Mouse (Mus musculus) heart, embryonic 15.5 days (tissue): ENCODE results near the gene Scpep1. TPM values are rescaled to one million over a fixed set of nuclear protein-coding genes. Genes with fewer than 3 reads are reported as not detected.
"Not testable (repeated sequence)": the region's sequence is repeated elsewhere in the genome, so short reads cannot be mapped to it uniquely, and the experiment has no call there.

ENCODE experiments used
- ATAC-seq: fragments of 200-750 bp; cut with Nextera tagmentation; replicated peaks from 2 replicates; pipeline ENCODE4 v1.8.0; 2017; ENCODE audit warnings: low read depth, moderate TSS enrichment; ENCODE audit not compliant: insufficient number of reproducible peaks, insufficient read depth, low FRiP score
- H3K27ac ChIP-seq: fragments of 300-500 bp; sonication (generic); 2 replicates; pipeline ENCODE4 v1.5.1; 2015; ENCODE audit warnings: mild to moderate bottlenecking, inconsistent platforms
- H3K27me3 ChIP-seq: fragments of 300-500 bp; sonication (generic); 2 replicates; pipeline ENCODE4 v1.6.1; 2015; ENCODE audit warnings: inconsistent platforms
- H3K36me3 ChIP-seq: fragments of 300-500 bp; sonication (generic); 2 replicates; pipeline ENCODE4 v1.6.1; 2015; ENCODE audit warnings: mild to moderate bottlenecking, inconsistent platforms
- H3K4me1 ChIP-seq: fragments of 300-500 bp; sonication (generic); replicated peaks from 2 replicates; pipeline ENCODE4 v1.6.1; 2015; ENCODE audit warnings: inconsistent platforms
- H3K4me2 ChIP-seq: fragments of 300-500 bp; sonication (generic); 2 replicates; pipeline ENCODE4 v1.6.1; 2015; ENCODE audit warnings: inconsistent platforms, mild to moderate bottlenecking, moderate library complexity
- H3K4me3 ChIP-seq: fragments of 300-500 bp; sonication (generic); 2 replicates; pipeline ENCODE4 v1.5.1; 2015; ENCODE audit warnings: mild to moderate bottlenecking, inconsistent platforms
- H3K9ac ChIP-seq: fragments of 300-500 bp; sonication (generic); 2 replicates; pipeline ENCODE4 v1.6.1; 2015; ENCODE audit warnings: mild to moderate bottlenecking, inconsistent platforms
- H3K9me3 ChIP-seq: fragments of 300-500 bp; sonication (generic); replicated peaks from 2 replicates; pipeline ENCODE4 v1.6.1; 2016; ENCODE audit warnings: inconsistent platforms
- WGBS: fragments of 180-500 bp; shearing (Covaris S2); methylation state at CpG from one replicate; pipeline ENCODE4 v1.1.7; 2015; ENCODE audit warnings: mixed read lengths; 5-methylcytosine and 5-hydroxymethylcytosine counted together
- polyA plus RNA-seq: library from polyadenylated mRNA; unstranded; fragments of >200 nt; fragmentation: Nextera tagmentation; extraction: Ambion mirVana; gene quantifications from 2 replicates; pipeline ENCODE4 v1.2.1, GENCODE M21; 2015

Gene Scpep1
- polyA plus RNA-seq, 1 experiment from 2014 or later: 44.2 TPM

DNA sequence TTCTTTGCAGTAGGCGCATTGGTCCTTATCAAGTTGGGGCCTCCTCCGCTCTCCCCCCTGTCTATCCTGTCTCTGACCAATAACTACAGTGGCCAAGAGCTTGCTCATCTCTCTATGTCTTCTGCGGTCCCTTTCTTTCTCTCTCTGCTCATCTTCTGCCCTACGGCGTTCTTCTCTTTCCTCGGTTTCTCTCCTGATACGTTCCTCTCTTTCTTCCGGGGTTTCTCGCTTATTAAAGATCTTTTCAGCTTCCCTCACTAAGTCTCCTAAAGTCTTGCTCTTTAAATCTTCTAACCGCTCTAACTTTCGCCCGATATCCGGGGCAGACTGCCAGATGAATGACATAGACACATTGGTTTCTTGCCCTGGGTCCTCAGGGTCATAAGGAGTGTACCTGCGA lies 61.0 kb downstream of the Scpep1 start:
- H3K9ac ChIP-seq, H3K36me3 ChIP-seq, ATAC-seq, H3K27ac ChIP-seq, H3K9me3 ChIP-seq, H3K4me1 ChIP-seq, H3K4me3 ChIP-seq, H3K4me2 ChIP-seq, H3K27me3 ChIP-seq: not testable (repeated sequence)
- WGBS: 92% methylated on average over 12 of the region's 14 CpGs

DNA sequence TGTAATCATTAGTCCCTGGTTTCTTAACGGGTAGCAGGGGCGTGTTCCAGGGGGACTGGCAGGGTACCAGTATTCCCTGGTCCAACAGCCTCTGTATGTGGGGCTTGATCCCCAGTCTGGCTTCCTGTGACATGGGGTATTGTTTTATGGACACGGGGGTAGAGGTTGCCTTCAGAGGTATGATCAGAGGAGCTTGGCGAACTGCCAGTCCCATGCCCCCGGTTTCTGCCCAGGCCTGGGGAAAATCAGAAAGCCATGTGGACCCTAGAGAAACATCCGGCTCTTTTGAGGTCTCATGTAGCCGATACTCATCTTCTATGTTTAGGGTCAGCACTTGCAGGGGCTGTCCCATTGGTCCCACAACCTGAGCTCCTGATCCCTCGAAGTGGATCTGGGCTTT lies 61.8 kb downstream of the Scpep1 start:
- 79% methylated on average over 4 of the region's 8 CpGs for WGBS
- H3K36me3 ChIP-seq, ATAC-seq, H3K27me3 ChIP-seq, H3K27ac ChIP-seq, H3K4me3 ChIP-seq, H3K9me3 ChIP-seq, H3K9ac ChIP-seq, H3K4me1 ChIP-seq, H3K4me2 ChIP-seq: not testable (repeated sequence)

GRCm38 (mm10) chr11:88892789-88893188 lies 62.5 kb downstream of the Scpep1 start:
- not testable (repeated sequence) for H3K9ac ChIP-seq, H3K9me3 ChIP-seq, H3K4me2 ChIP-seq, ATAC-seq, H3K27me3 ChIP-seq, H3K4me3 ChIP-seq, H3K36me3 ChIP-seq, H3K27ac ChIP-seq, H3K4me1 ChIP-seq
- WGBS: 76% methylated on average over 22 of the region's 24 CpGs

- not testable (repeated sequence) for H3K4me3 ChIP-seq, H3K27me3 ChIP-seq
- WGBS: 93% methylated on average over 22 of the region's 24 CpGs
Measured at GRCm38 (mm10) chr11:88891921-88892561, 63.2 kb downstream of the Scpep1 start.

DNA sequence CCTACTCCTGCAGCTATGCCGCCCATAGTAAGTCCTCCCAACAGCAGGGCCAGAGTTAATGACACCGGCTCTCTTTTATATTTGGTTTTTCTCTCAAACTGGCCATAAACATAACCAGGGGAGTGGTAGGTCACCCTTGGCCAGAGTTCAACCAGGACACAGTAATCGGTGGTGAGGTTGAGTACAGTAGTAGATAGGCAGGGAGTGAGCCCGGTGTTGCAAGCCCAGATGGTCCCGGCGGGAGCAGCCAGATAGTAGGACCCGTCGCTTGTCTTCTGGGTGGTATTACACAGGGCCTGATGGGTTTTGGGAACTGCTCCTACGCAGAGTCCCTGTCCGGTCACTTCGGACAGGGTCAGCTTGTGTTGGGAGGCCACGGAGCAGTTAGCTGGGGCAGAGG lies 63.8 kb downstream of the Scpep1 start:
- not testable (repeated sequence) for H3K4me1 ChIP-seq, H3K36me3 ChIP-seq, ATAC-seq, H3K4me2 ChIP-seq, H3K27ac ChIP-seq, H3K4me3 ChIP-seq, H3K9me3 ChIP-seq, H3K27me3 ChIP-seq, H3K9ac ChIP-seq
- 95% methylated on average over 11 of the region's 12 CpGs for WGBS

More at GRCm38 (mm10) chr11:88891921-88892561, 63.2 kb downstream of the Scpep1 start:
- H3K9me3 ChIP-seq, H3K9ac ChIP-seq, ATAC-seq, H3K4me1 ChIP-seq, H3K4me2 ChIP-seq, H3K36me3 ChIP-seq, H3K27ac ChIP-seq: not testable (repeated sequence)

DNA sequence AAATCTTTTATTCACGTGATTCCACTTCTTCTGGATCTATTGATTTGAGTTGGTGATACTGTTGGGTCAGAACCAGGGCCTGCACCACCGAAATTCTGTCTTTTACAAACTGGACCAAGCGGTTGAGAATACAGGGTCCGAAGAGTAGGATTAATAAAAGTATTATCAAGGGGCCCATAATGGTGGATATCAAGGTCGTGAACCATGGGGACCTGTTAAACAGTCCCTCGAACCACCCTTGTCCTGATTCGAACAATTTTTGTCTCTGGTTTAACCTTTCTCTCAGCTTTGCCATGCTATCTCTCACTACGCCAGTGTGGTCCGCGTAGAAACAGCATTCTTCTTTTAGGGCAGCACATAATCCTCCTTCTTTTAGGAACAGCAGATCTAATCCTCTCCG lies 64.4 kb downstream of the Scpep1 start:
- not testable (repeated sequence) for H3K36me3 ChIP-seq, H3K9me3 ChIP-seq, H3K9ac ChIP-seq, H3K4me1 ChIP-seq, H3K4me2 ChIP-seq, H3K27ac ChIP-seq, ATAC-seq, H3K4me3 ChIP-seq, H3K27me3 ChIP-seq
- WGBS: 90% methylated on average over 6 of the region's 11 CpGs

- no peak for ATAC-seq
- H3K4me2 ChIP-seq: no peak overlapping the region
- H3K4me1 ChIP-seq: no peaks in the 10 kb centered on the region
- H3K4me3 ChIP-seq: no peak overlapping the region
- H3K9ac ChIP-seq: no peak overlapping the region
- H3K27ac ChIP-seq: no peak overlapping the region
- no peaks in the 10 kb centered on the region for H3K27me3 ChIP-seq
- no peaks in the 10 kb centered on the region for H3K9me3 ChIP-seq
- H3K36me3 ChIP-seq: no peaks in the 10 kb centered on the region
- 81% methylated on average over 2 of the region's 2 CpGs for WGBS
Measured at GRCm38 (mm10) chr11:88888996-88889395, 66.3 kb downstream of the Scpep1 start.

GRCm38 (mm10) chr11:88884376-88885065 lies 70.7 kb downstream of the Scpep1 start:
- no peaks in the 10 kb centered on the region for H3K9me3 ChIP-seq
- ATAC-seq: no peak
- no peaks in the 10 kb centered on the region for H3K27me3 ChIP-seq
- H3K4me2 ChIP-seq: no peak overlapping the region
- WGBS: 61% methylated on average over 8 of the region's 8 CpGs
- no peak overlapping the region for H3K4me3 ChIP-seq
- H3K9ac ChIP-seq: no peak overlapping the region
- no peak overlapping the region for H3K27ac ChIP-seq
- no peaks in the 10 kb centered on the region for H3K4me1 ChIP-seq
- H3K36me3 ChIP-seq: no peaks in the 10 kb centered on the region

GRCm38 (mm10) chr11:88878011-88878410 lies 77.3 kb downstream of the Scpep1 start:
- H3K9ac ChIP-seq: no peak overlapping the region
- H3K27ac ChIP-seq: no peak overlapping the region
- 84% methylated on average over 12 of the region's 12 CpGs for WGBS
- peaks cover 6% of the 10 kb centered on the region; the same call in 1 of the 2 replicates for H3K4me1 ChIP-seq
- H3K36me3 ChIP-seq: no peaks in the 10 kb centered on the region
- H3K4me3 ChIP-seq: no peak overlapping the region
- H3K9me3 ChIP-seq: no peaks in the 10 kb centered on the region
- no peak for ATAC-seq
- H3K27me3 ChIP-seq: no peaks in the 10 kb centered on the region
- no peak overlapping the region for H3K4me2 ChIP-seq

Other genes starting within 250 kb of the Scpep1 start
- gene Msi2, start 237.0 kb downstream of the Scpep1 start, polyA plus RNA-seq: 17.2 and 19.6 TPM in 2 replicates
- 44.2 and 45.8 TPM in 2 replicates for gene Akap1, start 90.9 kb downstream of the Scpep1 start, polyA plus RNA-seq
- gene Elobl, start 11.5 kb upstream of the Scpep1 start, polyA plus RNA-seq: not detected in 2 replicates
- 8.6 and 11.0 TPM in 2 replicates for gene Coil, start 14.8 kb upstream of the Scpep1 start, polyA plus RNA-seq
- 14.3 and 21.6 TPM in 2 replicates for gene Trim25, start 43.9 kb upstream of the Scpep1 start, polyA plus RNA-seq
- gene Dgke, start 111.4 kb upstream of the Scpep1 start, polyA plus RNA-seq: 5.7 and 7.4 TPM in 2 replicates
- gene Gm525, start 118.4 kb upstream of the Scpep1 start, polyA plus RNA-seq: 1.1 and 5.0 TPM in 2 replicates